Mouse (Mus musculus): Measurements from ENCODE around the gene Cd79b.
A peak's percentile ranks its signal among the peaks of the same experiment; 100 is the strongest.

Cd79b gene

GRCm38 (mm10) chr11:106273311-106273684 lies 41.3 kb downstream of the Cd79b start:
- no peak for DNase-seq (ENCODE audit: low spot score)

DNA sequence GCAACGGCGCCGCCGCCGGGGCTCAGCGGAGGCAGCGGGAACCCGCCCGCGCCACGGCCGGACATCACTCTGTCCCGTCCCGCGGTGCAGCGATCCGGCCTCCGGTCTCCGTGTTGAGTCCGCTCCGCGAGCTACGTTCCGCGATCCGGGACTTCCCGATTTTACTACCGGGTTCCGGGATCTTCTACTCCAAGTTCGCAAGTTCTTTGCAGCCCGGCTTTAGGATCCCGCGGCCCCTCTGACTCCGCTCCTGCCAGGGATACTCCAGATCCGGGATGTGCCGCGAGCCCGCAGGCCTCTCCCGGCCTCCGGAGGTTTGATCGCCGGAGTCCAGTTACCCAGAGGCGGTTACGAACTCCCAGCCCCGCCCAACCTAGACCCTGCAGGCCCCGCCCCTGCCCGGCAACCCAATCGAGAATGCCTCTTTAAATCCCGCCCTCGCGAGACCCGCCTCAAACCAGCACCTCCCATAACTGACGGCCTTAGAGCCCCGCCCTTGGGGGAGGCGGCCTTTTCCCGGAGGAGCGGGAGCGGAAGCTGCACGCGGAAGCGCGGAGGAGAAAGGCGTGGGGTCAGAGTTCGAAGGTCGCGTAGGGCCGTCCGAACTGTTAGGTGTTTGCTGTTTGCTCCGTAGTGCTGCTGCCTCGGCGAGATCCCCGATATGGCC lies 41.8 kb downstream of the Cd79b start, which contains the start of gene Smarcd2:
Gene Smarcd2, minus strand, starts transcription at position 329 of the 667 bp plus-strand sequence.
- DNase-seq (ENCODE audit: low spot score), result peak; percentile 99

GRCm38 (mm10) chr11:106271794-106272643 lies 42.5 kb downstream of the Cd79b start:
- DNase-seq (ENCODE audit: low spot score), result no peak

- DNase-seq (ENCODE audit: low spot score), result no peak
Measured at GRCm38 (mm10) chr11:106271131-106271793, 43.3 kb downstream of the Cd79b start.

DNA sequence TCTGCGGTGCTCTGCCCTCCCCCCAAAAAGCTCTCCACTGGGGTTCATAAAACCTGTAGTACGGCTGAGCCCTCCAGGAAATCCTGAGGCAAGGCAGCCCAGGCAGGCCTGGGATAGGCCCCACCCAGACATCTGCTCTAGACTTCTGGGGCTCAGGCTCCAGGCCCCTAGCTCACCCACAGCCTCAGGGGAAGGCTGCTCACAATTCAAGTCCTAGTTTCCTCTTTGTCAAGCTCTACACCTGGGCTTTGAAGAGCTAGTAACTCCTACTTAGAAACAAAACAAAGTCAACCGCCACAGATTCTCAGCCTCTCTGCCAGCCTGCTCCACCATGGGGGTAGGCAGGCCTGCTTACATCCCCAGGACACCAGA lies 45.5 kb downstream of the Cd79b start:
- DNase-seq (ENCODE audit: low spot score), result no peak

DNA sequence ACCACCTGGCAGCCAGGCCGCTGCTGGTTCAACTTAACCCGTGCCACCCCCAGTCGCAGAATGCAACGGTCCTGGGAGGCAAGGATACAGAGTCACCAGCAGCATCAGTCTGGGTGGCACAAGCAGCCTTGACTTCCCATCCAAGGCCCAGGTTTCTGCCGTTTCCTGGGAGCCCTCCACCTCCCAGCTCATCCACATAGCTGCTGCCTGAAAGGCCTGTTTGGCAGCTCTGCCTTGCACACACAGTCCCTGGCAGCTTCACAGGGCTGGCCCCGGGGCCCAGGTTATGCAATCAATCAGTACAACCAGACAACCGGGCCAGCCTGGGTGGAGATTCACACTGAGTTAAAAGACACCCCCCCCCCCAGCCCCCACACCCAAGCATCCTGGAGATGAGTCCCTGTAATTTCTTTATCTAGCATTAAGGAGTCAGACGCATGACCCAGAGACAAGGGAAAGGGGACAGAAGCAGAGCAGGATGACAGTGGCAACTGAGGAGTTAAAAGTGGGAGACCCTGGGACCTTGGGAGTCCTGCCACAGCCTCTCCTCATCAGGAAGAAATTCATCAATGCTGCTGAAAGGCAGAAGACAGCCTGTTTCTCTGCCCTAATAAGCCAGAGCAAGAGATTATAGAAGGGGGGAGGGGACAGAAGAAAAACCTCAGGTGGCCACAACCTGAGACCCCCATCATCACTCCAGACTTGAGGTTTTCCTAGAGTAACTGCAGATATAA lies 46.1 kb downstream of the Cd79b start:
- DNase-seq (ENCODE audit: low spot score), result no peak

DNA sequence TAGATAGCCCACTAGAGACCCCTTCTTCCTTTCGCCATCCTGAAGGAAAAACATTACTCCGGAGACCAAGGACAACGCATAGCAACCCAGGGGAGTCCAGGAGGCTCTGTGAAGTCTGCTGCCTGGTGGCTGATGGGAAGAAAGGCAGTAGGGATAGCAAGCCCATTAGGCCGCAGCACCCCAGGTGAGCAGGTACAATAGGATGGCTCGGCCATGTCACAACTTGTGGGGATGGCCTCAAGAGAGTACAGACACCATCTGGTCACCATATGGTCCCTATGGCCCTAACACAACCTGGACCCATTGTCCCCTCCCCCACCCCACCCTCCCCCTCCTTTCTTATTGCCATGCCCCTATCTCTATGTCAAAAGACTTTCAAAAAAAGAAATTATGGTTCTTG lies 46.7 kb downstream of the Cd79b start:
- no peak for DNase-seq (ENCODE audit: low spot score)

- no peak for DNase-seq (ENCODE audit: low spot score)
Measured at GRCm38 (mm10) chr11:106267311-106267852, 47.2 kb downstream of the Cd79b start.

DNA sequence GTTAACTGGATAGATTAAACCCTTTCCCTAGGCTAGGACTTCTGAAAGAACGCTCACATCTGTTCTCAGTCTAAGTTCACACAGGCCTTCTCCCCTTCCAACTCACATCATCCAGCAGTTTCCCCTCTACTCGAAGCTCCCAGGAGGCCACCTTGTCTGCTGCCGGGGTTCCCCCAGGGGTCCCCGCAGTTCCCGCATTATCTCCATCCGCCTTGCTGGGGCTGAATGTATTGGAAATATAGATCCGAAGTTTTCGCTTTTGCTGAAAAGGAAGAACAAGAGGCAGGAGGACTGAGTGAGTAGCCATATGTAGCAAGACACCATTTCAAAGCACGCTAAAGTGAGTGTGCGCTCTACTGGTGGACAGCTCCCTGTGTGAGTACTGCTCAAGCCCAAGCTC lies 48.1 kb downstream of the Cd79b start:
- DNase-seq (ENCODE audit: low spot score), result no peak

- no peak for DNase-seq (ENCODE audit: low spot score)
Measured at GRCm38 (mm10) chr11:106265570-106265969, 49.0 kb downstream of the Cd79b start.

DNA sequence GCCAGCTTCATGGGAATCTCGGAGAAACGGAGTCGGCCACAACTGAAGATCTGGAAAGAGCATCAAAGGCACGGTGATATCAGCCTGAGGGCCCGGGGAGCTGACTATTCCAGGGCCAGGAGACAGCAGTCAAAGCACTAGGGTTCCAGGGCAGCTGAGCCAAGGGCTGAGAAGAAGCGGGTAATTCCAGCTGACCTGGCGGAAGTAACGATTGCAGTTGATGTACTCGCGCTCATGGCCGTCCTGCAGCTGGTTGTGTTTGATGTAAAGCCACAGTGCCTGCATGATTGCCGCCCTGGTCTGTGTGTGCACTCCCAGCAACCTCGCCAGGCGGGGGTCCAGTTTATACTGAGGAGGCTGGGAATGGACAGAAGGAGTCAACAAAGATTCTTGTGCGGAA lies 49.6 kb downstream of the Cd79b start:
- no peak for DNase-seq (ENCODE audit: low spot score)

GRCm38 (mm10) chr11:106263963-106264362 lies 50.6 kb downstream of the Cd79b start:
- no peak for DNase-seq (ENCODE audit: low spot score)

Measured in left cerebral cortex, adult 11 months (tissue).